Mouse (Mus musculus) liver, embryonic 14.5 days (tissue): Measurements from ENCODE around the gene Dcbld1. TPM values are rescaled to one million over a fixed set of nuclear protein-coding genes. Genes with fewer than 3 reads are reported as not detected.

Experiments
- ATAC-seq: fragments of 200-750 bp; cut with Nextera tagmentation; 2 replicates; pipeline ENCODE4 v1.8.0; 2017; ENCODE audit warnings: moderate number of reproducible peaks, mild to moderate bottlenecking, moderate library complexity; ENCODE audit not compliant: insufficient read depth
- DNase-seq, 3 experiments: peaks; one replicate each; pipeline ENCODE4 v3.0.0-alpha.2; 2012 to 2013; ENCODE audit warnings: low read depth in 3 of 3, low spot score in 3 of 3
- H3K27ac ChIP-seq: fragments of 300-500 bp; sonication (generic); 2 replicates; pipeline ENCODE4 v1.5.1; 2014; ENCODE audit warnings: moderate library complexity, mild to moderate bottlenecking, control low read depth, inconsistent platforms
- H3K27me3 ChIP-seq: fragments of 300-500 bp; sonication (generic); 2 replicates; pipeline ENCODE4 v1.6.1; 2014; ENCODE audit warnings: mild to moderate bottlenecking, low read length, moderate library complexity; ENCODE audit not compliant: control insufficient read depth, insufficient read depth
- H3K36me3 ChIP-seq: fragments of 300-500 bp; sonication (generic); replicated peaks from 2 replicates; pipeline ENCODE4 v1.6.1; 2014; ENCODE audit warnings: low read depth; ENCODE audit not compliant: control insufficient read depth, insufficient read depth
- H3K4me1 ChIP-seq, 2 experiments: fragments of 200-500 bp in 1 of 2; fragments of 300-500 bp in 1 of 2; sonication (generic) in 1 of 2; replicated peaks; 2 replicates each; pipeline ENCODE4 v1.6.1; 2012 to 2014; ENCODE audit warnings: antibody characterized with exemption in 1 of 2, inconsistent platforms in 1 of 2, low read length in 1 of 2; ENCODE audit not compliant: control insufficient read depth in 2 of 2, insufficient read depth in 2 of 2
- H3K4me2 ChIP-seq: fragments of 300-500 bp; sonication (generic); 2 replicates; pipeline ENCODE4 v1.6.1; 2014; ENCODE audit warnings: low read depth, mild to moderate bottlenecking, control low read depth, moderate library complexity
- H3K4me3 ChIP-seq, 2 experiments: fragments of 200-500 bp in 1 of 2; fragments of 300-500 bp in 1 of 2; sonication (generic) in 1 of 2; 2 replicates each; pipeline ENCODE4 v1.5.1; 2012 to 2014; ENCODE audit warnings: low read depth in 2 of 2, low read length in 2 of 2, mild to moderate bottlenecking in 2 of 2, control low read depth in 1 of 2, inconsistent platforms in 1 of 2, moderate library complexity in 1 of 2; ENCODE audit not compliant: insufficient read depth in 1 of 2
- H3K9ac ChIP-seq: fragments of 300-500 bp; sonication (generic); replicated peaks from 2 replicates; pipeline ENCODE4 v1.6.1; 2014; ENCODE audit warnings: mild to moderate bottlenecking, control low read depth, moderate library complexity
- H3K9me3 ChIP-seq: fragments of 300-500 bp; sonication (generic); 2 replicates; pipeline ENCODE4 v1.6.1; 2016; ENCODE audit warnings: low read length, mixed read lengths; ENCODE audit not compliant: control insufficient read depth
- CTCF ChIP-seq: IDR thresholded peaks from 2 replicates; pipeline ENCODE4 v1.5.1; 2016; ENCODE audit warnings: antibody characterized with exemption, low read depth, control low read depth
- EP300 ChIP-seq: IDR thresholded peaks from 2 replicates; pipeline ENCODE4 v1.6.1; 2016; ENCODE audit warnings: antibody characterized with exemption, low read depth
- WGBS: fragments of 180-500 bp; shearing (Covaris S2); extraction: QIAGEN DNeasy Blood & Tissue Kit; methylation state at CpG from one replicate; pipeline ENCODE4 v1.1.7; 2014; ENCODE audit not compliant: insufficient replicate concordance; 5-methylcytosine and 5-hydroxymethylcytosine counted together
- polyA plus RNA-seq, 2 experiments: library from polyadenylated mRNA; depleted of rRNA in 1 of 2; stranded (reverse) in 1 of 2; unstranded in 1 of 2; fragments of >200 nt; fragmentation: Nextera tagmentation in 1 of 2; extraction: Ambion mirVana in 1 of 2; gene quantifications; 2 replicates each; pipeline versions ENCODE4 v1.2.1 to v1.2.3; 2012 to 2014

Dcbld1 gene
- polyA plus RNA-seq, 2 experiments, result 1.9 to 2.9 TPM

DNA sequence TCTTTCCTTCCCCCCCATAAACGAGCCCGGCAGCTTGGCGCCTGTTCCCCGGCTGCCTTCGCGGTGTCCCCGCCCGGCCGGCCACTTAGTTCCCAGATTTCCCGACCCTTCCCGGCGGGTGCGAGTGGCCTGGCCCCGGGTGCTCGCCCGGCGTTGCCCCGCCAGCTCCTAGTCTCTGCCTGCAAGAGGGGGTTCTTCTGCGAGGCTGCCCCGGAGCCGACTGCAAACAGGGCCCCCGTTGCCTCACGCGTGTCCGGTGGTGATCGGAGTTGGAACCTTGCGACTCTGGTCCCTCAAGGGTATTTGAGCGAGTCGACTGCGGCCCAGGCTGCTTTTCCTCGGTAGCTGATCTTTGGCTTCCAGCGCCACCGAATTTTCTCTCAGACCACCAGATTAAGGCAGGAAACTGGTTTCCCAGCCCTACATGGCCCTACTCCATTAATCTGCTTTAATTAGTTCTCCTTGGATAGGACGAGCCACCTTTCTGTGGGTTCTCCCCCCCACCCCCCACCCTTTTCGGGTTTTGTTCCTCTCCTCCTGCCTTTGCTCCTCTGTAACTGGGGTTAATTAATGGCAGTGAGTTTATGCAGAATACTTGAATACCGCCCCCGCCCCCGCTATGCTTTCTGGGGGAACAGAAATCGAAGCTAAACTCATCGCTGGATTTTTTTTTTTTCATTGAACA, 692 bp downstream of the Dcbld1 start:
- ATAC-seq, result peak; percentile 29; the same call in 1 of the 2 replicates
- Histone ChIP-seq H3K9ac (peak overlapping the region; percentile 65), H3K4me2 (peak overlapping the region; percentile 74), H3K27me3 (no peaks in the 10 kb centered on the region; the same call in 1 of the 2 replicates), H3K4me3 (peak overlapping the region; percentile 62 to 76), H3K27ac (no peak overlapping the region), H3K4me1 (peaks cover 0 to 6% of the 10 kb centered on the region in 2 experiments; a peak in 1 of 4 replicates), H3K9me3 (no peaks in the 10 kb centered on the region), H3K36me3 (no peaks in the 10 kb centered on the region)
- no peak for DNase-seq
- no peak for TF ChIP-seq EP300
- 1% methylated on average over 37 of the region's 40 CpGs for WGBS

DNA sequence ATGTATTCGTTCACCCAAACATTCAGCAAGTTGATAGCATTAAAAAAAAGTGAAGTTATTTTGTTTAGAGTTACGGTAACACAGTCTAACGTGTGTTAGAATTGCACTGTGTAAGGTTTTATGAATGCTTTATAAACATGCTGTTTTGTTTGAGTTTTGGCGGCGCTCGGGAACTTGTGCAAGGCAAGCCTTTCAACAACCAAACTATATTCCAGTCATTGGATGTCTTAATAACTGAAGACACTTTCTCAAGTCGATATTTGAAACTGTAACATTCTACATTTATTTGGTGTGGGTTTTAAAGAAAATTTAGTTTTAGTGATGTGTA, 1.2 kb downstream of the Dcbld1 start:
- no peak for TF ChIP-seq EP300
- TF ChIP-seq CTCF, result no peak
- WGBS, result 15% methylated on average over 7 of the region's 7 CpGs
- Histone ChIP-seq H3K9ac (peak overlapping the region; percentile 65; the same call in 1 of the 2 replicates), H3K27me3 (no peaks in the 10 kb centered on the region; the same call in 1 of the 2 replicates), H3K4me2 (peak overlapping the region; percentile 74), H3K9me3 (no peaks in the 10 kb centered on the region), H3K36me3 (no peaks in the 10 kb centered on the region), H3K27ac (no peak overlapping the region), H3K4me1 (peaks cover 0 to 6% of the 10 kb centered on the region in 2 experiments; a peak in 1 of 4 replicates), H3K4me3 (peak overlapping the region; percentile 62 to 76; a peak in 3 of 4 replicates)
- DNase-seq (no peak), ATAC-seq (no peak)

DNA sequence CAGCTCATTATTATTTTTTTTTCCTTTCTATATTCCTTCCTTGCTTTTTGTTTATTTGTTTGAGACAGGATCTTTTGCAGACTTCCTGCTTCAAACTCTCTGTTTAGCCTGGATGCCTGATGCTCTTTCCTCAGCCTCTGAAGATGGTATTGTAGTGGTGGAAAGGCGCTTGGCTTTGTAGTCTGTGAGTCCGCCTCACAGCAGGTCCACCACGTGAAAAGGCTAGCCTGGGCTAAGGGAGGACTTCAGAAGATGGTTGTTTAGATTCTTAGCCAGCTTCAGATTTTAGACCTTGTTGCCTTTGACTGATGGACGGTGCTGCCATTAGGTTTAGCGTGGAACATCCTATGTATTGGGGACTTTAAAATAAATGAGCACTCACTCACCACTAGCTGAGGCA, 2.0 kb downstream of the Dcbld1 start:
- DNase-seq, result no peak
- H3K4me1 ChIP-seq, result peaks cover 0 to 6% of the 10 kb centered on the region in 2 experiments; a peak in 1 of 4 replicates
- H3K36me3 ChIP-seq, result no peaks in the 10 kb centered on the region
- peak overlapping the region; percentile 74; the same call in 1 of the 2 replicates for H3K4me2 ChIP-seq
- H3K9ac ChIP-seq, result no peak overlapping the region
- TF ChIP-seq EP300 (no peak), CTCF (no peak)
- 68% methylated on average over 5 of the region's 5 CpGs for WGBS
- no peaks in the 10 kb centered on the region for H3K9me3 ChIP-seq
- H3K4me3 ChIP-seq, result no peak overlapping the region
- H3K27me3 ChIP-seq, result no peaks in the 10 kb centered on the region; the same call in 1 of the 2 replicates
- no peak overlapping the region for H3K27ac ChIP-seq
- ATAC-seq, result no peak

DNA sequence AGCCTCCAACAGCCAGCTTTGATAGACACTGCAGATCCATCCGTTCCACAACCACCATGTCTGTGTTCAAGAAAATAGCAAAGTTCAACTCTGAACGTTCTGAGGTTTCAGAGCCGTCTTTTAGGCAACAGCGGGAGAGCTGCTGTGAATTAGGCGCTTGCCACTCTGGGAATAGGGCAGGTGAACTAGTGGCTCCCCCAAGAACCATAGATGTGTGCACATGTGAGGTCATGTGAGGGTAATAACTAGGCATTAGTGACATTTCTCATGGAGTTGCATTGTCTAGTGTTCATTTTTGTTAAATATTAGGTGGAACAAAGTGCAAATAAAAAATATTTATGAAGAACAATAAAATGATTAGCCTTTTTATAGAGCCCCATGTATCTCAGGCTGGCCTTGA, 8.6 kb downstream of the Dcbld1 start:
- Histone ChIP-seq H3K4me3 (no peak overlapping the region), H3K4me1 (0 out of 4 replicates have a peak, but pooled peaks cover 0 to 4% of the 10 kb centered on the region in 2 experiments), H3K27ac (no peak overlapping the region), H3K36me3 (no peaks in the 10 kb centered on the region), H3K9me3 (no peaks in the 10 kb centered on the region), H3K27me3 (no peaks in the 10 kb centered on the region), H3K9ac (no peak overlapping the region), H3K4me2 (no peak overlapping the region)
- TF ChIP-seq EP300 (no peak), CTCF (no peak)
- no peak for DNase-seq
- no peak for ATAC-seq
- WGBS, result 57% methylated on average over 5 of the region's 5 CpGs

DNA sequence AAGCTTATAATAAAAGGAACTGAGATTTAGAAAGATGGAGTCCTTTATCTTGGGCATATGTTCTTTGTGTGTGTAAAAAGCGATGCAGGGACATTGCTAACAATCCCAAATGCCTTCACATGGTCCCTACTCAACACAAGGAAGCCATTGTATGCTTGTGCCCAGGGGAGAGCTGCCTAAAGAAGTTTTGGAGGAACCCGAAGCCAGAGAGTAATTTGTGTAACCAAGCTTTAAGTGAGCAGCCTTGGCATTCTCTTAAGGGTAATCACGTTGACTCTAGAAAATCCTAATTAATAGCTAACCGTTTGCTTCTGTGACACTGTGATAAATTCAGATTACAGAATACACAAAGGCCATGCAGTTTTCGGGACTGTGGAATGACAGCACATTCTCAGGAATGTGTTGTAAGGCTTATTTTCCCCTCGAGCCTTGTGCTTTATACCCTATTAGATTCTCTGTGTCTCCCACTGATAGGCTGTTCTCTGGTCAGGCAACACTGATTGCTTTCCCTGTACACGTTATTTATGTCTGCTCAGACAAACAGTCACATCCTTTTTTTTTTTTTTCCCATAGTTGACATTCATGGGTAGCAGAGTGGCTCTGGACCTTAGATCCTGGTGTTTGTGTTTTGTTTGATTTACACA, 9.4 kb downstream of the Dcbld1 start:
- no peaks in the 10 kb centered on the region for H3K27me3 ChIP-seq
- H3K4me3 ChIP-seq, result no peak overlapping the region
- no peaks in the 10 kb centered on the region for H3K9me3 ChIP-seq
- H3K4me1 ChIP-seq, result 0 out of 4 replicates have a peak, but pooled peaks cover 0 to 4% of the 10 kb centered on the region in 2 experiments
- H3K9ac ChIP-seq, result no peak overlapping the region
- TF ChIP-seq CTCF (no peak), EP300 (no peak)
- no peaks in the 10 kb centered on the region for H3K36me3 ChIP-seq
- no peak overlapping the region for H3K4me2 ChIP-seq
- DNase-seq (no peak), ATAC-seq (no peak)
- no peak overlapping the region for H3K27ac ChIP-seq
- WGBS, result 42% methylated on average over 7 of the region's 7 CpGs
